Mouse (Mus musculus): ENCODE data around the gene Col6a4. TPM values are rescaled to one million over a fixed set of nuclear protein-coding genes. Genes with fewer than 3 reads are reported as not detected.

Col6a4 gene
- polyA plus RNA-seq, 1 experiment from 2014 or later, result 0.53 TPM

DNA sequence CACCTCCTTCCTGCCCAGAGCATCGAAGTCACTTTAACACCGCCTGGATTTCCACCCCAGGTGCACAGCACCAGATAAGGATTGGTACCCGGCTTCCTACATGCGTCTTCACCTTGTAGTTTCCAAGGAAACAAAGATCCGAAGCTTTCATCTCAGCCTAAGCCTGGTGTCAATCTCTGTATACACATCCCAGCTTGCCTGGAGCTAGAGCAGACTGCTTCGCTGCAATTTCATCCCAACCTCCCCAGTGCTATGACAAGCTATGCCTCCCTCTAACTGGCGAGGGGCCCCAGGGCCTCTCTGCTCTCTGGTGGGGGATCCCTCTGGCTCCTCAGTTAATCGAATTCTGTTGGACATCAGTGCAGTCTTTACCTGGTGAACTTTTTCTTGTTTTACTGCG is 3.7 kb upstream of the Col6a4 start:
- ATAC-seq (replicated peaks; ENCODE audit: low FRiP score) (no peak), DNase-seq (ENCODE audit: low spot score) (no peak)
- no peaks in the 10 kb centered on the region for H3K4me1 ChIP-seq (replicated peaks; ENCODE audit: control insufficient read depth, insufficient read depth, low read length)
- WGBS, result 77% methylated on average over 9 of the region's 9 CpGs
- H3K36me3 ChIP-seq (ENCODE audit: control insufficient read depth, insufficient read depth, low read length), result no peaks in the 10 kb centered on the region
- H3K4me2 ChIP-seq (ENCODE audit: low read depth, low read length, severe bottlenecking), result no peak overlapping the region
- H3K9ac ChIP-seq (ENCODE audit: low read length), result no peak overlapping the region
- no peak overlapping the region for H3K27ac ChIP-seq (ENCODE audit: low read depth, low read length)
- no peak overlapping the region for H3K4me3 ChIP-seq (ENCODE audit: low read depth, low read length)
- H3K9me3 ChIP-seq (ENCODE audit: control insufficient read depth, low read length), result no peaks in the 10 kb centered on the region
- H3K27me3 ChIP-seq (ENCODE audit: control insufficient read depth, insufficient read depth, low read length), result no peaks in the 10 kb centered on the region

GRCm38 (mm10) chr9:106099379-106100021 is 2.9 kb upstream of the Col6a4 start:
- Histone ChIP-seq H3K27ac (ENCODE audit: low read depth, low read length) (no peak overlapping the region), H3K27me3 (ENCODE audit: control insufficient read depth, insufficient read depth, low read length) (no peaks in the 10 kb centered on the region), H3K36me3 (ENCODE audit: control insufficient read depth, insufficient read depth, low read length) (no peaks in the 10 kb centered on the region), H3K4me1 (replicated peaks; ENCODE audit: control insufficient read depth, insufficient read depth, low read length) (no peaks in the 10 kb centered on the region), H3K9ac (ENCODE audit: low read length) (no peak overlapping the region), H3K4me3 (ENCODE audit: low read depth, low read length) (no peak overlapping the region), H3K9me3 (ENCODE audit: control insufficient read depth, low read length) (no peaks in the 10 kb centered on the region), H3K4me2 (ENCODE audit: low read depth, low read length, severe bottlenecking) (no peak overlapping the region)
- ATAC-seq (replicated peaks; ENCODE audit: low FRiP score), result no peak
- DNase-seq (ENCODE audit: low spot score), result no peak
- WGBS, result 76% methylated on average over 22 of the region's 22 CpGs

DNA sequence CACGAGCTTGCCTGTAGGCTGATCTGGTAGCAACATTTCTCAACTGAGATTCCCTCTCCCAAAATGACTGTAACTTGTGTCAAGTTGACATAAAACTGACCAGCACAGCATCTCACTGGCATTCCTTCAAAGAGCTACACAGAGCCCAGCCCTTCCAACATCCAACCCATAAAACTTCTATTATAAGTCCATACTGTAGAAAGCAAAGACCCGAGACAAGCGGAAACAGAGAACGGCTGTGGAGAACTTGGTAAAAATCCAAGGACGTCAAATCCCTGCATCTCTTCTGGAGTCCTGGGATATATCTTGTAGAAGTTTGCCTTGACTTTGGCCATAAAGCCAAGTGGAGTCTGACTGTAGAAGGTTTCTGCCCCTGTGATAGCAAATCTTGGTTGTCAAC is 15.1 kb downstream of the Col6a4 start:
- no peak overlapping the region for H3K9ac ChIP-seq (ENCODE audit: low read length)
- DNase-seq (ENCODE audit: low spot score), result no peak
- no peaks in the 10 kb centered on the region for H3K4me1 ChIP-seq (replicated peaks; ENCODE audit: control insufficient read depth, insufficient read depth, low read length)
- no peak overlapping the region for H3K4me2 ChIP-seq (ENCODE audit: low read depth, low read length, severe bottlenecking)
- no peaks in the 10 kb centered on the region for H3K27me3 ChIP-seq (ENCODE audit: control insufficient read depth, insufficient read depth, low read length)
- no peak overlapping the region for H3K27ac ChIP-seq (ENCODE audit: low read depth, low read length)
- H3K4me3 ChIP-seq (ENCODE audit: low read depth, low read length), result no peak overlapping the region
- H3K36me3 ChIP-seq (ENCODE audit: control insufficient read depth, insufficient read depth, low read length), result no peaks in the 10 kb centered on the region
- no peaks in the 10 kb centered on the region for H3K9me3 ChIP-seq (ENCODE audit: control insufficient read depth, low read length)
- no peak for ATAC-seq (replicated peaks; ENCODE audit: low FRiP score)
- WGBS, result 95% methylated on average over 5 of the region's 5 CpGs

- ATAC-seq (replicated peaks; ENCODE audit: low FRiP score), result peak; percentile 44
- 62% methylated on average over 12 of the region's 12 CpGs for WGBS
- no peak overlapping the region for H3K27ac ChIP-seq (ENCODE audit: low read depth, low read length)
Measured at GRCm38 (mm10) chr9:106080261-106081033, 16.1 kb downstream of the Col6a4 start.

DNA sequence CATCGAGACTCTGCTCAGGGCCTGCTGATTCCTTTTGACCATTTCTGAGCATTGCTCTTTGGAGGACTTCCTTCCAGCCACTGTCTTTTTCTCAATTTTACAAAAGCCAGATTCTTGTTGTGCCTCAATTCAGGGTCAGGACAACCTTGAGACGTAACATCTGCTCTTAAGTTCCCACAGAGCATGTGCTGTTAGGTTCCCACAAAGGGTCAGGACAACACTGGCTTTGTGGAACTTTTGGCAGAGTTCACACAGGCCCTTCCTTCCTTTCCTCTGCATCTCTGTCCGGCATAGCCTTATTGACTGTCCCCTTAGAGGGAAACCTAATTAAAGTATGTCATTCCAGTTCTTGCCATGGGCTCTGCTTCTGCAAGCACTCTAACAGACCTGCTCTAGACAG is 18.6 kb downstream of the Col6a4 start:
- Histone ChIP-seq H3K9me3 (ENCODE audit: control insufficient read depth, low read length) (no peaks in the 10 kb centered on the region), H3K4me2 (ENCODE audit: low read depth, low read length, severe bottlenecking) (no peak overlapping the region), H3K9ac (ENCODE audit: low read length) (no peak overlapping the region), H3K4me3 (ENCODE audit: low read depth, low read length) (no peak overlapping the region), H3K27me3 (ENCODE audit: control insufficient read depth, insufficient read depth, low read length) (no peaks in the 10 kb centered on the region), H3K4me1 (replicated peaks; ENCODE audit: control insufficient read depth, insufficient read depth, low read length) (no peaks in the 10 kb centered on the region), H3K27ac (ENCODE audit: low read depth, low read length) (no peak overlapping the region), H3K36me3 (ENCODE audit: control insufficient read depth, insufficient read depth, low read length) (no peaks in the 10 kb centered on the region)
- 94% methylated on average over 3 of the region's 3 CpGs for WGBS
- no peak for DNase-seq (ENCODE audit: low spot score)
- ATAC-seq (replicated peaks; ENCODE audit: low FRiP score), result no peak

More at GRCm38 (mm10) chr9:106080261-106081033, 16.1 kb downstream of the Col6a4 start:
- DNase-seq (ENCODE audit: low spot score), result peak; percentile 73
- Histone ChIP-seq H3K4me1 (replicated peaks; ENCODE audit: control insufficient read depth, insufficient read depth, low read length) (no peaks in the 10 kb centered on the region), H3K27me3 (ENCODE audit: control insufficient read depth, insufficient read depth, low read length) (no peaks in the 10 kb centered on the region), H3K9ac (ENCODE audit: low read length) (no peak overlapping the region), H3K4me2 (ENCODE audit: low read depth, low read length, severe bottlenecking) (no peak overlapping the region), H3K9me3 (ENCODE audit: control insufficient read depth, low read length) (no peaks in the 10 kb centered on the region), H3K4me3 (ENCODE audit: low read depth, low read length) (no peak overlapping the region), H3K36me3 (ENCODE audit: control insufficient read depth, insufficient read depth, low read length) (no peaks in the 10 kb centered on the region)

GRCm38 (mm10) chr9:106076234-106076633 is 20.3 kb downstream of the Col6a4 start:
- ATAC-seq (replicated peaks; ENCODE audit: low FRiP score) (no peak), DNase-seq (ENCODE audit: low spot score) (no peak)
- Histone ChIP-seq H3K36me3 (ENCODE audit: control insufficient read depth, insufficient read depth, low read length) (no peaks in the 10 kb centered on the region), H3K9me3 (ENCODE audit: control insufficient read depth, low read length) (no peaks in the 10 kb centered on the region), H3K4me1 (replicated peaks; ENCODE audit: control insufficient read depth, insufficient read depth, low read length) (no peaks in the 10 kb centered on the region), H3K4me3 (ENCODE audit: low read depth, low read length) (no peak overlapping the region), H3K4me2 (ENCODE audit: low read depth, low read length, severe bottlenecking) (no peak overlapping the region), H3K27ac (ENCODE audit: low read depth, low read length) (no peak overlapping the region), H3K27me3 (ENCODE audit: control insufficient read depth, insufficient read depth, low read length) (no peaks in the 10 kb centered on the region), H3K9ac (ENCODE audit: low read length) (no peak overlapping the region)
- WGBS, result 87% methylated on average over 5 of the region's 5 CpGs

DNA sequence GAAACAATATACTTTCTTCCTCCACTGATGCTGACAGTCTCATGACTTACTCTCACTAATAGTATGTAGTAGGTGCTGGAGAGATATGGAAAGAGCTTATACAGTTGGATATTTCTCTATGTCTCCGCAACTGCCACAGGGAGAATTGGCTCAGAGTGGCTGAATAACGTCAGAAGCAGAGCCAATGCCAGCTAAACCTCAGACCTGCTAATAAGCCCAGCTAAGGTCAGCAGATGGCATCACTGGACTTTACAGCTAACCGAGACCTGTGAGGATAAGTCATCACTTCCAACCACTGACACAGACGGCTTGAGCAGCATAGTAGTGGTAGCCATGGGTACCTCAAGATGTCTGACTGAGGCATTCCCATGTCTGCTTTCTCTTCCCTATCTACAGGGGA is 22.6 kb downstream of the Col6a4 start:
- Histone ChIP-seq H3K9me3 (ENCODE audit: control insufficient read depth, low read length) (no peaks in the 10 kb centered on the region), H3K36me3 (ENCODE audit: control insufficient read depth, insufficient read depth, low read length) (no peaks in the 10 kb centered on the region), H3K4me2 (ENCODE audit: low read depth, low read length, severe bottlenecking) (no peak overlapping the region), H3K9ac (ENCODE audit: low read length) (no peak overlapping the region), H3K4me1 (replicated peaks; ENCODE audit: control insufficient read depth, insufficient read depth, low read length) (no peaks in the 10 kb centered on the region), H3K27ac (ENCODE audit: low read depth, low read length) (no peak overlapping the region), H3K27me3 (ENCODE audit: control insufficient read depth, insufficient read depth, low read length) (no peaks in the 10 kb centered on the region), H3K4me3 (ENCODE audit: low read depth, low read length) (no peak overlapping the region)
- 81% methylated on average over 4 of the region's 4 CpGs for WGBS
- DNase-seq (ENCODE audit: low spot score), result no peak
- ATAC-seq (replicated peaks; ENCODE audit: low FRiP score), result no peak

DNA sequence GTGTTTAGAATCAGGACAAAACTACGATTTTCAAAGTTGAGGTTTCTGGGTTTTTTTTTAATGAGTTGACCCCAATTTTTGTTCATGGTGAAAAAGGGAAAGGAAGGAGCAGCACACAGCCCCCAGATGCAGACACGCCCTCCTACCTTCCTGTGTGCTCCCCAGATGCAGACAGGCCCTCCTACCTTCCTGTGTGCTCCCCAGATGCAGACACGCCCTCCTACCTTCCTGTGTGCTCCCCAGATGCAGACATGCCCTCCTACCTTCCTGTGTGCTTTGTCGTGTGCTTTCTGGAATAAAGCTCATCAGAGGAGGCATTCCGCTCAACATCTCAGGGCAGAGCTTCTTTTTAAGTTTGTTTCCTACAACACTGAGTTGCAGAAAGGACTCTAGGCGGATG is 24.9 kb downstream of the Col6a4 start:
- no peak overlapping the region for H3K27ac ChIP-seq (ENCODE audit: low read depth, low read length)
- no peak for ATAC-seq (replicated peaks; ENCODE audit: low FRiP score)

DNA sequence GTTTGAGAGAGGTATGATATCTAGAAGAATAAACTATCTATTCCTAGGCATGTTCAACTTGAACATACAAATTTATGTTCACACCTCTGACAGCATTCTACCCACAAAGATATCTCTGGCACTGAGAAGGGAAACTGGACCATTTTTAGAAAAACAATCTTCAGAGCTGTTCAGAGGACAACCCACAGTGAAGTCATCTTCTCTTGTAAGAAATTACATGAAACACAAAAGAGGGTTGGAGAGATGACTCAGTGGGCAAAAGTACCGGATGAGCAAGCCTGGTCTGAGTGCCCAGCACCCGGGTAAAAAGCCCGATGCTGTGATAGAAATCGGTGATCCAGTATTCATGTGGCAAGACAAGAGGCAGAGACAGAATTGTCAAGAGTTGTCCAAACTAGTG is 43.1 kb downstream of the Col6a4 start:
- no peak overlapping the region for H3K4me2 ChIP-seq (ENCODE audit: low read depth, low read length, severe bottlenecking)
- no peaks in the 10 kb centered on the region for H3K4me1 ChIP-seq (replicated peaks; ENCODE audit: control insufficient read depth, insufficient read depth, low read length)
- no peaks in the 10 kb centered on the region for H3K27me3 ChIP-seq (ENCODE audit: control insufficient read depth, insufficient read depth, low read length)
- no peak overlapping the region for H3K4me3 ChIP-seq (ENCODE audit: low read depth, low read length)
- ATAC-seq (replicated peaks; ENCODE audit: low FRiP score), result no peak
- no peak overlapping the region for H3K9ac ChIP-seq (ENCODE audit: low read length)
- H3K36me3 ChIP-seq (ENCODE audit: control insufficient read depth, insufficient read depth, low read length), result no peaks in the 10 kb centered on the region
- no peak overlapping the region for H3K27ac ChIP-seq (ENCODE audit: low read depth, low read length)
- 91% methylated on average over 4 of the region's 4 CpGs for WGBS
- H3K9me3 ChIP-seq (ENCODE audit: control insufficient read depth, low read length), result no peaks in the 10 kb centered on the region
- DNase-seq (ENCODE audit: low spot score), result no peak

More for the DNA sequence above, 24.9 kb downstream of the Col6a4 start:
- H3K27me3 ChIP-seq (ENCODE audit: control insufficient read depth, insufficient read depth, low read length), result no peaks in the 10 kb centered on the region
- 72% methylated on average over 6 of the region's 6 CpGs for WGBS
- no peaks in the 10 kb centered on the region for H3K9me3 ChIP-seq (ENCODE audit: control insufficient read depth, low read length)
- H3K36me3 ChIP-seq (ENCODE audit: control insufficient read depth, insufficient read depth, low read length), result no peaks in the 10 kb centered on the region
- DNase-seq (ENCODE audit: low spot score), result no peak
- H3K4me3 ChIP-seq (ENCODE audit: low read depth, low read length), result no peak overlapping the region
- H3K4me2 ChIP-seq (ENCODE audit: low read depth, low read length, severe bottlenecking), result no peak overlapping the region
- no peaks in the 10 kb centered on the region for H3K4me1 ChIP-seq (replicated peaks; ENCODE audit: control insufficient read depth, insufficient read depth, low read length)
- no peak overlapping the region for H3K9ac ChIP-seq (ENCODE audit: low read length)
